Mouse (Mus musculus) bone marrow, adult 2 months (tissue): Measurements from ENCODE around the gene Tmem267.
A peak's percentile ranks its signal among the peaks of the same experiment; 100 is the strongest.
"Not testable (repeated sequence)": the region's sequence is repeated elsewhere in the genome, so short reads cannot be mapped to it uniquely, and the experiment has no call there.

Source experiments
- CTCF ChIP-seq: fragments of 200-500 bp; IDR thresholded peaks from 2 replicates; pipeline ENCODE4 v1.5.1; 2011; ENCODE audit warnings: low read length, control low read depth; ENCODE audit not compliant: control insufficient read depth, insufficient read depth
- POLR2A ChIP-seq: fragments of 200-500 bp; IDR thresholded peaks from 2 replicates; pipeline ENCODE4 v1.6.1; 2011; ENCODE audit warnings: low read depth, mild to moderate bottlenecking, control low read depth, low read length, borderline replicate concordance; ENCODE audit not compliant: control insufficient read depth

DNA sequence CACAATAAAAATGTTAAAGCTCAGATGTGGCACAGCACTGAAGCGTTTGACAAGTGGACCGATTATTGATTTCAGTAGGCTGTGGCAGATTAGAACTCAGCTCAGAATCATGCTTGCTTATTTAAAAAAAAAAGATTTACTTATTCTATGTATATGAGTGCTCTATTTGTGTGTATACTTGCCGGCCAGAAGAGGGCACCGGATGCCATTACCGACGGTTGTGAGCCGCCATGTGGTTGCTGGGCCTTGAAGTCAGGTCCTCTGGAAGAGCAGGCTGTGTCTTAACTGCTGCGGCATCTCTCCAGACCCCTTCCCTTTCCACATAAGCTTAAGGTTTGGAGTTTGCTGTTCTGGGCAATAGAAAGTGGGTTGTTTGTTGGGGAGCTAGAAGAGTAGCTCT lies 116.1 kb downstream of the Tmem267 start:
- not testable (repeated sequence) for TF ChIP-seq POLR2A
- TF ChIP-seq CTCF: 0 out of 2 replicates have a peak, but pooled peaks have one; percentile 12
